Mouse (Mus musculus) heart, adult 2 months (tissue): ENCODE results near the gene Nudt3.

ENCODE experiments used
- CTCF ChIP-seq: fragments of 200-600 bp; IDR thresholded peaks from 2 replicates; pipeline ENCODE4 v1.8.1; 2022; ENCODE audit warnings: antibody characterized with exemption, mild to moderate bottlenecking, moderate library complexity
- EP300 ChIP-seq: fragments of 200-500 bp; IDR thresholded peaks from 2 replicates; pipeline ENCODE4 v1.6.1; 2011; ENCODE audit warnings: low read depth, low read length, control low read depth; ENCODE audit not compliant: insufficient read depth
- POLR2A ChIP-seq: fragments of 200-500 bp; IDR thresholded peaks from 2 replicates; pipeline ENCODE4 v1.6.1; 2011; ENCODE audit warnings: mild to moderate bottlenecking, low read depth, low read length, control low read depth; ENCODE audit not compliant: insufficient read depth

DNA sequence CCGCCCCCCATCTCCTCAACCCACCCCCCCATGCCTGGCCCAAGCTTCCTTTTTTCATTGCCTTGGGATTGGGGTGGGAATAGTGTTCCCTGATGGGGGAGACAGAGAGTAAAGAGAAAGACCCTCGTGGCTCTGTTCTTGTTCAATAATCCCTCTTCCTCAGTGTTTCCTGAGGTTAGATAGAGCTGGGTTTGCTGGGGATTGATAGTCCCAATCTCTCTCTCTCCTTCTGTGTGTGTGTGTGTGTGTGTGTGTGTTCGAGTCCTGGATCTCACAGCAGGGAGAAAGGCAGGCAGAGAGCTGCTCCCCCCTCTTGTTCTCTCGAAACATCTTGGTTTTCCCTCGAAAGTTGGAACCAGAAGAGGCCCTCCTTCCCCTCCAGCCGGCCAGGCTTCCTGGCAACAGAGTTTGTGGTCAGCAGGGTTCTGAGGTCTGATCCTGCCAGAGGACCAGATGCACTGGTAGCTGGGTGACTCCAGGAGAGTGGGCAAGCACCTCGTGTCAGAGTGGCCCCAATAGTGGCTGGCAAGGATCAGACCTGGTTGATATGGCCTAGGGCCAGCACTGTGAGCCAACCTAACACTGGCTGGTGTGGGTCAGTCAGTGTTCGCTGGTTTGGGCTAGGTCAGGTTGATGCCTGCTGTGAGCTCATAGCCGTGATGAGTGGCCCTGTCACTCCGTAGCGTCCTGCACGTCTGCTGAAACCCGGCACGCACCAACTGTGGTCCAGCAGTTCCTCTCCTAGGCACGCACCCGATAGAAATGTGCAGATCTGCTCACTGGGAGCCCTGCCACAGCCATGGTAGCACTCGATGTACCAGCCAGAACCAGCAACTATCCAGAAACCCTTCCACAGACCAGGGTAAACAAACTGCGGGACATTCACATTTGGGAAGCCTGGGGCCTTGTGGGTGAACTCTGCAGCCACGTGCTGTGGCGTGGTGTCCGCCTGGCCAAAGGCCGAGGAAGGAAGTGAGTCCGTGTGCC, 70.8 kb downstream of the Nudt3 start:
- TF ChIP-seq CTCF (no peak), POLR2A (no peak), EP300 (no peak)
